In genomic region chr11:75212031-75212667, GRCm38 (mm10) we compare ENCODE assay signal across 8 mouse cellular contexts. TPM values are rescaled to one million over a fixed set of nuclear protein-coding genes. Genes with fewer than 3 reads are reported as not detected.
A peak's percentile ranks its signal among the peaks of the same experiment; 100 is the strongest.
DNase-seq lines count a peak whose midpoint lies in the region; ATAC-seq and TF ChIP-seq lines count a peak whose summit lies in the region.

No protein-coding gene starts in this region.

- H3K4me1 ChIP-seq in lung, postnatal 0 days (ENCODE audit: insufficient read depth, low read depth, low read length) = peaks cover 7% of the 10 kb centered on the region; the same call in 1 of the 2 replicates
- peaks cover 66% of the 10 kb centered on the region for H3K4me1 ChIP-seq in heart, embryonic 11.5 days (ENCODE audit: control insufficient read depth, insufficient read depth, low read length)
- H3K4me1 ChIP-seq in neural tube, embryonic 15.5 days = peaks cover 40% of the 10 kb centered on the region

- H3K9ac ChIP-seq in lung, postnatal 0 days (replicated peaks; ENCODE audit: low read depth) = no peak overlapping the region
- peak overlapping the region; percentile 43 for H3K9ac ChIP-seq in heart, embryonic 11.5 days (ENCODE audit: low read depth, low read length)
- no peak overlapping the region for H3K9ac ChIP-seq in neural tube, embryonic 15.5 days (replicated peaks)

- no peak overlapping the region for H3K4me2 ChIP-seq in lung, postnatal 0 days (replicated peaks; ENCODE audit: low read depth, low read length)
- H3K4me2 ChIP-seq in heart, embryonic 11.5 days = peak overlapping the region; percentile 42
- no peak overlapping the region for H3K4me2 ChIP-seq in neural tube, embryonic 15.5 days

- no peak for TF ChIP-seq CTCF in lung, postnatal 0 days (IDR thresholded peaks at IDR 0.05)

- DNase-seq in lung, postnatal 0 days (ENCODE audit: low spot score) = no peak
- no peak for DNase-seq in lung, adult 18-20 months
- DNase-seq in cerebellum, postnatal 14 days = peak; percentile 65
- DNase-seq in kidney, postnatal 10 days = peak; percentile 72
- DNase-seq in testis, postnatal 14 days (ENCODE audit: low spot score) = no peak
- DNase-seq in spleen, postnatal 14 days (ENCODE audit: low spot score in 2 of 2) = no peak

- no peaks in the 10 kb centered on the region for H3K36me3 ChIP-seq in lung, postnatal 0 days (ENCODE audit: insufficient read depth, low read length)
- no peaks in the 10 kb centered on the region for H3K36me3 ChIP-seq in heart, embryonic 11.5 days (ENCODE audit: control insufficient read depth, insufficient read depth, low read length)
- no peaks in the 10 kb centered on the region for H3K36me3 ChIP-seq in neural tube, embryonic 15.5 days

- peak; percentile 18; the same call in 1 of the 2 replicates for ATAC-seq in lung, postnatal 0 days
- peak; percentile 40; the same call in 1 of the 2 replicates for ATAC-seq in heart, embryonic 11.5 days (replicated peaks; ENCODE audit: insufficient number of reproducible peaks, low FRiP score, low TSS enrichment)
- no peak; the same call in 1 of the 2 replicates for ATAC-seq in neural tube, embryonic 15.5 days (ENCODE audit: low FRiP score)

- no peaks in the 10 kb centered on the region for H3K9me3 ChIP-seq in lung, postnatal 0 days (ENCODE audit: low read length)
- H3K9me3 ChIP-seq in heart, embryonic 11.5 days (replicated peaks; ENCODE audit: control insufficient read depth, low read length) = no peaks in the 10 kb centered on the region
- H3K9me3 ChIP-seq in neural tube, embryonic 15.5 days (replicated peaks) = no peaks in the 10 kb centered on the region

- H3K4me3 ChIP-seq in lung, postnatal 0 days (ENCODE audit: low read depth, low read length) = no peak overlapping the region
- no peak overlapping the region for H3K4me3 ChIP-seq in heart, embryonic 11.5 days (ENCODE audit: low read depth, low read length)
- H3K4me3 ChIP-seq in neural tube, embryonic 15.5 days (replicated peaks) = no peak overlapping the region

- TF ChIP-seq EP300 in lung, postnatal 0 days (IDR thresholded peaks at IDR 0.05) = no peak

- no peaks in the 10 kb centered on the region for H3K27me3 ChIP-seq in lung, postnatal 0 days (replicated peaks; ENCODE audit: insufficient read depth, low read length)
- 0 out of 2 replicates have a peak, but pooled peaks cover 7% of the 10 kb centered on the region for H3K27me3 ChIP-seq in heart, embryonic 11.5 days (ENCODE audit: control insufficient read depth, insufficient read depth, low read length)
- no peaks in the 10 kb centered on the region for H3K27me3 ChIP-seq in neural tube, embryonic 15.5 days (replicated peaks)

- H3K27ac ChIP-seq in lung, postnatal 0 days (ENCODE audit: low read length) = no peak overlapping the region
- peak overlapping the region; percentile 96 for H3K27ac ChIP-seq in heart, embryonic 11.5 days (ENCODE audit: low read depth, low read length)
- peak overlapping the region; percentile 48; the same call in 1 of the 2 replicates for H3K27ac ChIP-seq in neural tube, embryonic 15.5 days (replicated peaks)

- WGBS in lung, postnatal 0 days = 59% methylated on average over 8 of the region's 8 CpGs
- WGBS in heart, embryonic 11.5 days (ENCODE audit: insufficient replicate concordance) = 42% methylated on average over 8 of the region's 8 CpGs
- 49% methylated on average over 8 of the region's 8 CpGs for WGBS in neural tube, embryonic 15.5 days

RNA-seq across cellular contexts. Expression of gene Rtn4rl1, which starts 18.6 kb away (rescaled TPM):
- polyA plus RNA-seq in lung, postnatal 0 days (2015; fragmentation: Nextera tagmentation; extraction: Ambion mirVana) = 3.6 and 4.3 TPM in 2 replicates
- 12.7 and 16.8 TPM in 2 replicates for polyA plus RNA-seq in heart, embryonic 11.5 days (2014; fragmentation: Nextera tagmentation; extraction: Ambion mirVana)
- 12.6 and 13.7 TPM in 2 replicates for polyA plus RNA-seq in neural tube, embryonic 15.5 days (2015; fragmentation: Nextera tagmentation; extraction: Ambion mirVana)

RNA-seq across cellular contexts. Expression of gene Dph1, which starts 21.1 kb away (rescaled TPM):
- polyA plus RNA-seq in lung, postnatal 0 days (2015; fragmentation: Nextera tagmentation; extraction: Ambion mirVana) = 11.3 and 14.8 TPM in 2 replicates
- polyA plus RNA-seq in heart, embryonic 11.5 days (2014; fragmentation: Nextera tagmentation; extraction: Ambion mirVana) = 16.5 and 21.0 TPM in 2 replicates
- polyA plus RNA-seq in neural tube, embryonic 15.5 days (2015; fragmentation: Nextera tagmentation; extraction: Ambion mirVana) = 13.8 and 16.2 TPM in 2 replicates

RNA-seq across cellular contexts. Expression of gene Ovca2, which starts 33.5 kb away (rescaled TPM):
- 19.7 and 22.0 TPM in 2 replicates for polyA plus RNA-seq in lung, postnatal 0 days (2015; fragmentation: Nextera tagmentation; extraction: Ambion mirVana)
- polyA plus RNA-seq in heart, embryonic 11.5 days (2014; fragmentation: Nextera tagmentation; extraction: Ambion mirVana) = 23.4 and 24.6 TPM in 2 replicates
- polyA plus RNA-seq in neural tube, embryonic 15.5 days (2015; fragmentation: Nextera tagmentation; extraction: Ambion mirVana) = 12.6 and 15.4 TPM in 2 replicates

RNA-seq across cellular contexts. Expression of gene Hic1, which starts 42.8 kb away (rescaled TPM):
- 9.9 and 13.4 TPM in 2 replicates for polyA plus RNA-seq in lung, postnatal 0 days (2015; fragmentation: Nextera tagmentation; extraction: Ambion mirVana)
- 2.5 and 3.0 TPM in 2 replicates for polyA plus RNA-seq in heart, embryonic 11.5 days (2014; fragmentation: Nextera tagmentation; extraction: Ambion mirVana)
- 5.3 and 10.7 TPM in 2 replicates for polyA plus RNA-seq in neural tube, embryonic 15.5 days (2015; fragmentation: Nextera tagmentation; extraction: Ambion mirVana)

Comparison
In these comparisons a context has a peak if more than half of its experiments do, and no peak if none do; other contexts are left out.
1. DNase-seq: peak in cerebellum, postnatal 14 days (2 of 2) and kidney, postnatal 10 days (single experiment); none in lung, postnatal 0 days (single experiment), lung, adult 18-20 months (0 of 2), testis, postnatal 14 days (single experiment) and spleen, postnatal 14 days (0 of 2).